Mouse (Mus musculus) hindbrain, embryonic 16.5 days (tissue): Measurements from ENCODE around the gene Cog4. TPM values are rescaled to one million over a fixed set of nuclear protein-coding genes. Genes with fewer than 3 reads are reported as not detected.

Source experiments
- ATAC-seq: fragments of 200-750 bp; cut with Nextera tagmentation; 2 replicates; pipeline ENCODE4 v1.8.0; 2017; ENCODE audit warnings: moderate TSS enrichment, moderate library complexity
- H3K27ac ChIP-seq: fragments of 300-500 bp; sonication (generic); 2 replicates; pipeline ENCODE4 v1.5.1; 2014; ENCODE audit warnings: low read depth, mild to moderate bottlenecking, control low read depth, low read length, moderate library complexity
- H3K27me3 ChIP-seq: fragments of 300-500 bp; sonication (generic); replicated peaks from 2 replicates; pipeline ENCODE4 v1.6.1; 2014; ENCODE audit warnings: low read length; ENCODE audit not compliant: control insufficient read depth, insufficient read depth
- H3K36me3 ChIP-seq: fragments of 300-500 bp; sonication (generic); 2 replicates; pipeline ENCODE4 v1.6.1; 2014; ENCODE audit warnings: mild to moderate bottlenecking, low read length, moderate library complexity, mixed read lengths; ENCODE audit not compliant: control insufficient read depth, insufficient read depth
- H3K4me1 ChIP-seq: fragments of 300-500 bp; sonication (generic); 2 replicates; pipeline ENCODE4 v1.6.1; 2014; ENCODE audit warnings: low read depth, low read length; ENCODE audit not compliant: control insufficient read depth, insufficient read depth
- H3K4me2 ChIP-seq: fragments of 300-500 bp; sonication (generic); 2 replicates; pipeline ENCODE4 v1.6.1; 2014; ENCODE audit warnings: mild to moderate bottlenecking, low read length, control low read depth, moderate library complexity
- H3K4me3 ChIP-seq: fragments of 300-500 bp; sonication (generic); 2 replicates; pipeline ENCODE4 v1.5.1; 2014; ENCODE audit warnings: mild to moderate bottlenecking, low read length, control low read depth, moderate library complexity
- H3K9ac ChIP-seq: fragments of 300-500 bp; sonication (generic); 2 replicates; pipeline ENCODE4 v1.6.1; 2014; ENCODE audit warnings: low read depth, mild to moderate bottlenecking, control low read depth, low read length, moderate library complexity
- H3K9me3 ChIP-seq: fragments of 300-500 bp; sonication (generic); 2 replicates; pipeline ENCODE4 v1.6.1; 2014; ENCODE audit warnings: mild to moderate bottlenecking, low read length, moderate library complexity; ENCODE audit not compliant: control insufficient read depth
- WGBS: fragments of 180-500 bp; shearing (Covaris S2); extraction: QIAGEN DNeasy Blood & Tissue Kit; methylation state at CpG from one replicate; pipeline ENCODE4 v1.1.7; 2014; 5-methylcytosine and 5-hydroxymethylcytosine counted together
- polyA plus RNA-seq: library from polyadenylated mRNA; unstranded; fragments of >200 nt; fragmentation: Nextera tagmentation; extraction: Ambion mirVana; gene quantifications from 2 replicates; pipeline ENCODE4 v1.2.1, GENCODE M21; 2015

Cog4 gene
- polyA plus RNA-seq, 1 experiment from 2014 or later, result 74.1 TPM

GRCm38 (mm10) chr8:110820257-110820656 is 26.1 kb upstream of the Cog4 start:
- 95% methylated on average over 2 of the region's 2 CpGs for WGBS
- H3K9me3 ChIP-seq, result no peaks in the 10 kb centered on the region
- peaks cover 60% of the 10 kb centered on the region for H3K36me3 ChIP-seq
- ATAC-seq, result no peak
- no peak overlapping the region for H3K27ac ChIP-seq
- H3K9ac ChIP-seq, result no peak overlapping the region
- H3K4me3 ChIP-seq, result no peak overlapping the region
- H3K27me3 ChIP-seq, result no peaks in the 10 kb centered on the region
- H3K4me2 ChIP-seq, result no peak overlapping the region
- no peaks in the 10 kb centered on the region for H3K4me1 ChIP-seq

- 87% methylated on average over 3 of the region's 3 CpGs for WGBS
- Histone ChIP-seq H3K4me2 (no peak overlapping the region), H3K27ac (no peak overlapping the region), H3K4me3 (no peak overlapping the region), H3K27me3 (no peaks in the 10 kb centered on the region), H3K9ac (no peak overlapping the region), H3K36me3 (peaks cover 59% of the 10 kb centered on the region), H3K4me1 (no peaks in the 10 kb centered on the region), H3K9me3 (no peaks in the 10 kb centered on the region)
- ATAC-seq, result no peak
Measured at GRCm38 (mm10) chr8:110821960-110822359, 24.4 kb upstream of the Cog4 start.

GRCm38 (mm10) chr8:110824861-110825260 is 21.5 kb upstream of the Cog4 start:
- Histone ChIP-seq H3K4me2 (no peak overlapping the region), H3K9me3 (no peaks in the 10 kb centered on the region), H3K9ac (no peak overlapping the region), H3K4me1 (no peaks in the 10 kb centered on the region), H3K27me3 (no peaks in the 10 kb centered on the region), H3K36me3 (peaks cover 57% of the 10 kb centered on the region), H3K4me3 (no peak overlapping the region), H3K27ac (no peak overlapping the region)
- no peak for ATAC-seq
- WGBS, result 89% methylated on average over 1 of the region's 1 CpGs

GRCm38 (mm10) chr8:110828511-110828910 is 17.9 kb upstream of the Cog4 start:
- no peak overlapping the region for H3K4me2 ChIP-seq
- 87% methylated on average over 3 of the region's 3 CpGs for WGBS
- H3K9me3 ChIP-seq, result no peaks in the 10 kb centered on the region
- H3K27ac ChIP-seq, result no peak overlapping the region
- H3K36me3 ChIP-seq, result peaks cover 54% of the 10 kb centered on the region
- no peak for ATAC-seq
- H3K27me3 ChIP-seq, result no peaks in the 10 kb centered on the region
- no peak overlapping the region for H3K4me3 ChIP-seq
- no peaks in the 10 kb centered on the region for H3K4me1 ChIP-seq
- no peak overlapping the region for H3K9ac ChIP-seq

GRCm38 (mm10) chr8:110831956-110832355 is 14.4 kb upstream of the Cog4 start:
- H3K27ac ChIP-seq, result no peak overlapping the region
- WGBS, result 94% methylated on average over 3 of the region's 3 CpGs
- H3K9ac ChIP-seq, result no peak overlapping the region
- H3K36me3 ChIP-seq, result peaks cover 55% of the 10 kb centered on the region
- H3K4me2 ChIP-seq, result no peak overlapping the region
- ATAC-seq, result no peak
- H3K9me3 ChIP-seq, result no peaks in the 10 kb centered on the region
- no peaks in the 10 kb centered on the region for H3K27me3 ChIP-seq
- H3K4me1 ChIP-seq, result no peaks in the 10 kb centered on the region
- no peak overlapping the region for H3K4me3 ChIP-seq

- no peak for ATAC-seq
- Histone ChIP-seq H3K4me2 (no peak overlapping the region), H3K27ac (no peak overlapping the region), H3K4me3 (no peak overlapping the region), H3K4me1 (peaks cover 13% of the 10 kb centered on the region), H3K36me3 (peaks cover 47% of the 10 kb centered on the region), H3K9ac (no peak overlapping the region), H3K9me3 (no peaks in the 10 kb centered on the region), H3K27me3 (no peaks in the 10 kb centered on the region)
- 94% methylated on average over 3 of the region's 3 CpGs for WGBS
Measured at GRCm38 (mm10) chr8:110842012-110842574, 4.3 kb upstream of the Cog4 start.

GRCm38 (mm10) chr8:110843207-110843606 is 3.2 kb upstream of the Cog4 start:
- WGBS, result 88% methylated on average over 5 of the region's 5 CpGs

GRCm38 (mm10) chr8:110844941-110845340 is 1.5 kb upstream of the Cog4 start:
- Histone ChIP-seq H3K36me3 (peaks cover 30% of the 10 kb centered on the region), H3K4me1 (peaks cover 21% of the 10 kb centered on the region), H3K4me3 (no peak overlapping the region), H3K9me3 (no peaks in the 10 kb centered on the region), H3K9ac (no peak overlapping the region), H3K27me3 (no peaks in the 10 kb centered on the region), H3K27ac (no peak overlapping the region), H3K4me2 (peak overlapping the region; percentile 82; the same call in 1 of the 2 replicates)
- 86% methylated on average over 3 of the region's 3 CpGs for WGBS
- ATAC-seq, result no peak

More at GRCm38 (mm10) chr8:110843207-110843606, 3.2 kb upstream of the Cog4 start:
- Histone ChIP-seq H3K27ac (no peak overlapping the region), H3K4me1 (peaks cover 21% of the 10 kb centered on the region), H3K36me3 (peaks cover 42% of the 10 kb centered on the region), H3K4me2 (no peak overlapping the region), H3K4me3 (no peak overlapping the region), H3K9ac (no peak overlapping the region), H3K27me3 (no peaks in the 10 kb centered on the region), H3K9me3 (no peaks in the 10 kb centered on the region)
- ATAC-seq, result no peak

DNA sequence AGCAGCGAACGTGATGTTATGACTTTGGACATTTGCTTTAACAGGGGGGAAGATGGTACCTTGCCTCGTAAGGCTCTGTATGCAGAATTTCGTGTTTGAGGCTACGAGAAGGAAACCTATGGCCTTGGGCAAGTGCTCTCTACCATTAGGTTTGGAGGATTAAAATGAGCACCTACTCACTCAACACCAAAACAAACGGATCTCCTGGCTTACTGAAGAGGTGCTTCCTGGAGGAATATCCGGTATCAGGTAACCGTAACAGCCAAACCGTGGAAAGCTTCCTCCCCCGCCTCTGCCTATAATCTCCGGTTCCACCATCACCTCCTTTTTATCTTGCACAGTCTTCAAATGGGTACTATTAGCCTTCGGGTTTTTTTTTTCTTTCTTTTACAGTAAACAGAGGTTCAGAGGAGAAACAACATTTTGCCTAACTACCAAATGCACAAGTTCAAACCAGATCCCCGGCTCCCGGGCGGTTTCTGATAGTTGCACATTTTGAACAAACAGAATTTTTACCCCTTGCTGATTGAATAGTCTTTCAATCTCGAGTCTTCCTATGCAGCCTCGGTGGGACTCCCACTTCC is 487 bp upstream of the Cog4 start:
- Histone ChIP-seq H3K36me3 (peaks cover 28% of the 10 kb centered on the region), H3K4me1 (peaks cover 21% of the 10 kb centered on the region), H3K27ac (peak overlapping the region; percentile 89), H3K4me3 (peak overlapping the region; percentile 93), H3K9ac (peak overlapping the region; percentile 89), H3K9me3 (no peaks in the 10 kb centered on the region), H3K4me2 (peak overlapping the region; percentile 82), H3K27me3 (no peaks in the 10 kb centered on the region)
- no peak for ATAC-seq
- WGBS, result 9% methylated on average over 17 of the region's 17 CpGs
